ENCODE assay signal across 22 mouse cellular contexts in the genomic region with DNA sequence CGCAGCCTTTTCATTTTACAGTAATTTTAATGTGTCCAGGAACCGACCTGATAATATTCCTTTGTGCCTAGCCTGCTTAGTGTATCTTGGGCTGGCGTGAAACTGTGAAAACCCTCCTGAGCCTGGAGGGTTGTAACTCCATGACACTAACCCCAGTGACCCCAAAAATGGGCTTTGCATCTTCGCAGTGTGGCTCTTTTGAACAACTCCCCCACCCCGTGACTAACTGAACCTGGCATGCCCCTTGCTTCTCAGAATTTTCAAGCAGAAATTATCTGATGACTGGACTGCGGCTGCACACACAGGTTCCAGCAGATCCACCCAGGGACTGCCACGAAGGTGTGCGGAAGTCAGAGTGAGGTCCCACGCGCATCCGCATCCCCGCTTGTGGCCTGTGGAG.
"Had no signal": no experiment of that assay in that cellular context is flagged by ENCODE, and none has a peak within 500 bp of the region (broad histone marks: within the 10 kb centered on the region; RNA-seq: fewer than 3 reads in every experiment).

No protein-coding gene starts in this region.

- DNase-seq: forebrain, postnatal 0 days; gastrocnemius, postnatal 14 days; gastrocnemius, postnatal 36 days; heart, adult 18-20 months; heart, postnatal 10 days; kidney, adult 11 months; kidney, adult 2 months; kidney, adult 9 months; kidney, postnatal 25 days; layer of hippocampus, adult 9-11 months; layer of hippocampus, postnatal 36 days; left cerebral cortex, postnatal 4 days had no signal

- H3K9me3 ChIP-seq: heart, embryonic 10.5 days; heart, embryonic 12.5 days; kidney, embryonic 15.5 days; limb, embryonic 13.5 days; limb, embryonic 15.5 days; liver, embryonic 12.5 days had no signal

- H3K4me2 ChIP-seq: heart, embryonic 12.5 days; hindbrain, embryonic 14.5 days; kidney, embryonic 15.5 days; limb, embryonic 13.5 days; limb, embryonic 15.5 days; liver, embryonic 12.5 days had no signal

- H3K9ac ChIP-seq: forebrain, postnatal 0 days; heart, embryonic 12.5 days; hindbrain, embryonic 14.5 days; kidney, embryonic 15.5 days; limb, embryonic 13.5 days; limb, embryonic 15.5 days; liver, embryonic 12.5 days had no signal

- H3K27me3 ChIP-seq: heart, embryonic 12.5 days; kidney, embryonic 15.5 days; liver, embryonic 12.5 days had no signal

- H3K36me3 ChIP-seq: heart, embryonic 10.5 days; heart, embryonic 12.5 days; kidney, embryonic 15.5 days; limb, embryonic 13.5 days; limb, embryonic 15.5 days; liver, embryonic 12.5 days had no signal

- ATAC-seq: forebrain, postnatal 0 days; hindbrain, embryonic 16.5 days; intestine, embryonic 16.5 days; liver, embryonic 12.5 days had no signal

- H3K4me3 ChIP-seq: heart, embryonic 10.5 days; heart, embryonic 12.5 days; kidney, embryonic 15.5 days; limb, embryonic 13.5 days; limb, embryonic 15.5 days; liver, embryonic 12.5 days had no signal

- H3K27ac ChIP-seq: heart, embryonic 10.5 days; hindbrain, embryonic 14.5 days; kidney, embryonic 15.5 days; kidney, postnatal 0 days; limb, embryonic 13.5 days; limb, embryonic 15.5 days; liver, embryonic 12.5 days had no signal

- H3K4me1 ChIP-seq: kidney, embryonic 15.5 days; limb, embryonic 15.5 days had no signal
